Mouse (Mus musculus) limb, embryonic 11.5 days (tissue): ENCODE data around the gene Pde10a. TPM values are rescaled to one million over a fixed set of nuclear protein-coding genes. Genes with fewer than 3 reads are reported as not detected.

Experiments
- ATAC-seq: fragments of 200-750 bp; cut with Nextera tagmentation; 2 replicates; pipeline ENCODE4 v1.8.0; 2017; ENCODE audit warnings: low read depth; ENCODE audit not compliant: insufficient number of reproducible peaks, low FRiP score, low TSS enrichment
- DNase-seq: peaks from one replicate; pipeline ENCODE4 v3.0.0-alpha.2; 2015; ENCODE audit warnings: low spot score
- H3K27ac ChIP-seq: fragments of 300-500 bp; sonication (generic); replicated peaks from 2 replicates; pipeline ENCODE4 v1.5.1; 2014; ENCODE audit warnings: low read depth, mild to moderate bottlenecking, low read length
- H3K27me3 ChIP-seq: fragments of 300-500 bp; sonication (generic); 2 replicates; pipeline ENCODE4 v1.6.1; 2014; ENCODE audit warnings: mild to moderate bottlenecking, low read length, mixed read lengths; ENCODE audit not compliant: control insufficient read depth, insufficient read depth
- H3K36me3 ChIP-seq: fragments of 300-500 bp; sonication (generic); 2 replicates; pipeline ENCODE4 v1.6.1; 2014; ENCODE audit warnings: mild to moderate bottlenecking, low read length, moderate library complexity, mixed read lengths; ENCODE audit not compliant: control insufficient read depth, insufficient read depth
- H3K4me1 ChIP-seq: fragments of 300-500 bp; sonication (generic); 2 replicates; pipeline ENCODE4 v1.6.1; 2014; ENCODE audit warnings: low read length, mixed read lengths; ENCODE audit not compliant: control insufficient read depth, insufficient read depth
- H3K4me2 ChIP-seq: fragments of 300-500 bp; sonication (generic); 2 replicates; pipeline ENCODE4 v1.6.1; 2014; ENCODE audit warnings: low read depth, mild to moderate bottlenecking, moderate library complexity; ENCODE audit not compliant: severe bottlenecking
- H3K4me3 ChIP-seq: fragments of 300-500 bp; sonication (generic); 2 replicates; pipeline ENCODE4 v1.5.1; 2014; ENCODE audit warnings: low read depth, low read length
- H3K9ac ChIP-seq: fragments of 300-500 bp; sonication (generic); 2 replicates; pipeline ENCODE4 v1.6.1; 2014; ENCODE audit warnings: mild to moderate bottlenecking, low read length
- H3K9me3 ChIP-seq: fragments of 300-500 bp; sonication (generic); 2 replicates; pipeline ENCODE4 v1.6.1; 2016; ENCODE audit warnings: low read length; ENCODE audit not compliant: control insufficient read depth
- WGBS: fragments of 180-500 bp; shearing (Covaris S2); extraction: QIAGEN DNeasy Blood & Tissue Kit; methylation state at CpG from one replicate; pipeline ENCODE4 v1.1.7; 2014; 5-methylcytosine and 5-hydroxymethylcytosine counted together
- polyA plus RNA-seq: library from polyadenylated mRNA; unstranded; fragments of >200 nt; fragmentation: Nextera tagmentation; extraction: Ambion mirVana; gene quantifications from 2 replicates; pipeline ENCODE4 v1.2.1, GENCODE M21; 2014

Pde10a gene
- polyA plus RNA-seq, 1 experiment from 2014 or later = 0.77 TPM

- H3K27me3 ChIP-seq = no peaks in the 10 kb centered on the region
- H3K36me3 ChIP-seq = no peaks in the 10 kb centered on the region
- H3K27ac ChIP-seq = no peak overlapping the region
- 1% methylated on average over 3 of the region's 3 CpGs for WGBS
- H3K9ac ChIP-seq = no peak overlapping the region
- no peaks in the 10 kb centered on the region for H3K9me3 ChIP-seq
- DNase-seq (no peak), ATAC-seq (peak; percentile 32; the same call in 1 of the 2 replicates)
- no peak overlapping the region for H3K4me3 ChIP-seq
- peaks cover 29% of the 10 kb centered on the region for H3K4me1 ChIP-seq
- peak overlapping the region; percentile 39; the same call in 1 of the 2 replicates for H3K4me2 ChIP-seq
Observed at GRCm38 (mm10) chr17:8507654-8508053, 17.5 kb upstream of the Pde10a start.

- no peaks in the 10 kb centered on the region for H3K9me3 ChIP-seq
- under 1% methylated on average over 16 of the region's 16 CpGs for WGBS
- no peaks in the 10 kb centered on the region for H3K36me3 ChIP-seq
- no peak overlapping the region for H3K4me3 ChIP-seq
- H3K9ac ChIP-seq = peak overlapping the region; percentile 53
- peak; percentile 85 for ATAC-seq
- peak; percentile 92 for DNase-seq
- peak overlapping the region; percentile 57; the same call in 1 of the 2 replicates for H3K27ac ChIP-seq
- H3K4me1 ChIP-seq = peaks cover 29% of the 10 kb centered on the region
- no peaks in the 10 kb centered on the region for H3K27me3 ChIP-seq
- H3K4me2 ChIP-seq = peak overlapping the region; percentile 39
Observed at GRCm38 (mm10) chr17:8508305-8509141, 16.6 kb upstream of the Pde10a start.

DNA sequence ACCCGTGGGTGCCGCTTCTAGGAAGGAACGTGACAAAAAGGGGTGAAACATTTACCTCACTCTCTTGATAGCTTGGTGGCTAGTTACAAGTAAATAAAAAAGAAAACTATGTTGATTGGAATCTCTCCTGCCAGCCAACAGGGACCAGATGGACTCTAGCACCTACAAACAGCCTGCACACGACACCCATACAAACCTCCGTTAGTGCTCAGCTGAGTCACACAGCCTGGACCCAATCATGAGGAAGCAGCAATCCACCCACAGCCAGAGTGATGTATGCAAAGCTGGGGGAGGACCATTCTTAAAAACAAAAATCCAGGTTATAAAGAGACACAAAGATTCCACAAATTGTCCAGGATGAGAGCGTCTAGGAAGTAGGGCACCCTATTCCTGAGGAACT lies 9.2 kb upstream of the Pde10a start:
- H3K9ac ChIP-seq = no peak overlapping the region
- no peaks in the 10 kb centered on the region for H3K9me3 ChIP-seq
- H3K27ac ChIP-seq = no peak overlapping the region
- ATAC-seq (no peak), DNase-seq (no peak)
- H3K4me1 ChIP-seq = no peaks in the 10 kb centered on the region
- 0 out of 2 replicates have a peak, but pooled peaks cover 1% of the 10 kb centered on the region for H3K27me3 ChIP-seq
- no peaks in the 10 kb centered on the region for H3K36me3 ChIP-seq
- no peak overlapping the region for H3K4me3 ChIP-seq
- 81% methylated on average over 6 of the region's 6 CpGs for WGBS
- no peak overlapping the region for H3K4me2 ChIP-seq

DNA sequence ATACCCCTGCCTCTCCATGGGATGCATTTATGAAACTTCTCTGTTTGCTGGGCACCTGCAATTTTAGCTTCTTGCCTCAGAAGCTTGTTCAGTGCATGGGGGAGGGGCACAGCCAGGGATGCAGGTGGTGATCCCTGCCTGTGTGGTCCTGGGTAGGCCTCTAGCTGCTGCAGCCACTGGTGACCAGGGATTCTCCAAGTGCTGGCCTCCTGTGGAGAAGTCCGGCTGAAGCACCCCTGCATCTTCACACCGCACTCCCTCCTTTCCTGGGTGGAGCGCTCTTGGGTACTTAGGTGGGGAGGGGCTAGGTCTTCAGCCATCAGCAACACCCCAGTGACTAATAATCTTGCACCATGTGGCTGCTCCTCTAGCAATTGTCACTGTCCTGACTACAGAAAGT lies 1.2 kb upstream of the Pde10a start:
- Histone ChIP-seq H3K4me1 (peaks cover 15% of the 10 kb centered on the region), H3K27ac (no peak overlapping the region), H3K4me2 (peak overlapping the region; percentile 89), H3K9me3 (no peaks in the 10 kb centered on the region), H3K9ac (no peak overlapping the region), H3K4me3 (peak overlapping the region; percentile 44), H3K36me3 (no peaks in the 10 kb centered on the region), H3K27me3 (peaks cover 47% of the 10 kb centered on the region)
- ATAC-seq = no peak
- peak; percentile 33 for DNase-seq
- 27% methylated on average over 3 of the region's 3 CpGs for WGBS

- no peaks in the 10 kb centered on the region for H3K9me3 ChIP-seq
- H3K4me2 ChIP-seq = peak overlapping the region; percentile 89
- WGBS = 2% methylated on average over 37 of the region's 45 CpGs
- H3K9ac ChIP-seq = peak overlapping the region; percentile 45
- H3K27me3 ChIP-seq = peaks cover 47% of the 10 kb centered on the region
- H3K4me1 ChIP-seq = peaks cover 15% of the 10 kb centered on the region
- no peaks in the 10 kb centered on the region for H3K36me3 ChIP-seq
- peak; percentile 78 for DNase-seq
- ATAC-seq = peak; percentile 63; the same call in 1 of the 2 replicates
- H3K4me3 ChIP-seq = peak overlapping the region; percentile 44
- no peak overlapping the region for H3K27ac ChIP-seq
Observed at GRCm38 (mm10) chr17:8524387-8525165, 596 bp upstream of the Pde10a start.

DNA sequence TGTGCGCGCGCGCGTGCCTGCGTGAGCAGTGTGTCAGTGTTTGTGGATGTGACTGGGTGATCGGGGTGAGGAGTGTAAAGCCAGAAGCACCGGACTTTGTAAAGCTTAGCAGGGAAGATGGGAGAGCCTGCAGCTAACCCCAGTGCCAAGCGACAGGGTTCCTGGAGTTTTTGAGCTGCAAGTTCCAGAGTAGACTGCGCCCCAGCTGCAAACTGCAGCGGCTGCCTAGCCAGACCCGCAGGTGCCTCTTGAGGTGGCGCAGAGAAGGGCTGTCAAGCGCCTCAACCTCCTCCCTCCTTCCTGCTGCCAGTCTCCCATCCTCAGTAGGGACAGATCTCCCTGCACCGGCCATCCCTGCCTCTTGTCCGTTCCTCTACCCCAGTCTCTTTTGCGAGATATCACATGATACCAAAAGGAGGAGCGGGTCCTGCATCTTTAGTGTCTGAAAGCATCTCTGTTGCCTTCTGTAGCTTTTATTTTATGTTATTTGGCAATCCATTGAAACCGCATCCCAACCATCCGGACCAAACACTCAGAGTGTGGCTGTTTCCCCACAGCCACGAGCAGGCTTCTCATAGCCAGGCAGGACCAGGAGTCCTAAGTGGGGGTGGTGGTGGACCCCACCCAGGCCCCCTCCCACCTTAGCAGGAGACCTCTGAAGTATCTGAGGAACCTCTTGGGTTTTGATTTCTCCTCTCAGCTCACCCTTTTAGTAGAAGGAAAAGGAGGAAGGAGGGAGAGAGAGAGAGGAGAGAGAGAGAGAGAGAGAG lies 984 bp downstream of the Pde10a start:
- DNase-seq (peak; percentile 56), ATAC-seq (no peak)
- peaks cover 45% of the 10 kb centered on the region for H3K27me3 ChIP-seq
- peaks cover 15% of the 10 kb centered on the region for H3K4me1 ChIP-seq
- 6% methylated on average over 21 of the region's 21 CpGs for WGBS
- peak overlapping the region; percentile 44 for H3K4me3 ChIP-seq
- H3K9me3 ChIP-seq = no peaks in the 10 kb centered on the region
- H3K4me2 ChIP-seq = peak overlapping the region; percentile 89
- no peak overlapping the region for H3K9ac ChIP-seq
- no peak overlapping the region for H3K27ac ChIP-seq
- H3K36me3 ChIP-seq = no peaks in the 10 kb centered on the region

GRCm38 (mm10) chr17:8526815-8527261 lies 1.7 kb downstream of the Pde10a start:
- DNase-seq (no peak), ATAC-seq (no peak)
- WGBS = 19% methylated on average over 8 of the region's 9 CpGs
- no peak overlapping the region for H3K4me2 ChIP-seq
- no peak overlapping the region for H3K27ac ChIP-seq
- H3K4me1 ChIP-seq = peaks cover 15% of the 10 kb centered on the region
- H3K9ac ChIP-seq = no peak overlapping the region
- H3K27me3 ChIP-seq = peaks cover 45% of the 10 kb centered on the region
- H3K36me3 ChIP-seq = no peaks in the 10 kb centered on the region
- no peaks in the 10 kb centered on the region for H3K9me3 ChIP-seq
- H3K4me3 ChIP-seq = no peak overlapping the region

DNA sequence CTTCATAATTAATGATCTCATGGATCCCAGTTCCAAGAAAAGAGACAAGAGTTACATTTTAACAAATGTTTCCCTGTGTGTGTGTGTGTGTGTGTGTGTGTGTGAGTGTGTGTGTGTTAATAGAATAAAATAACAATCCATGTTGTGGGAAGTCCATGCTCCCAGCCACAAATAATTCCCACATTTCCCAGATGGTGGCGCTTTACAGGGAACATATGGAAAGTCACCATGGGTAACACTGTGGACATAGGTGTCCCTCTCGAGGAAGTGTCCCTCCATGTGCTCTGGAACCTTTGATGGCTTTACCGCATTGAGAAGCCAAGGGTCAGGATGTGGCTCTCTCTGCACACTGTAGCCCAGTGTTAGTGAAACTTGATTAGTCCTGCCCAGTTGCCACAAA lies 3.5 kb downstream of the Pde10a start:
- Histone ChIP-seq H3K9me3 (no peaks in the 10 kb centered on the region), H3K36me3 (no peaks in the 10 kb centered on the region), H3K27me3 (peaks cover 41% of the 10 kb centered on the region), H3K4me2 (no peak overlapping the region), H3K4me3 (no peak overlapping the region), H3K27ac (no peak overlapping the region), H3K4me1 (peaks cover 15% of the 10 kb centered on the region), H3K9ac (no peak overlapping the region)
- WGBS = 72% methylated on average over 3 of the region's 3 CpGs
- DNase-seq (no peak), ATAC-seq (no peak)
